Mouse (Mus musculus): ENCODE measurements around the gene 1110032A03Rik.

Gene 1110032A03Rik

DNA sequence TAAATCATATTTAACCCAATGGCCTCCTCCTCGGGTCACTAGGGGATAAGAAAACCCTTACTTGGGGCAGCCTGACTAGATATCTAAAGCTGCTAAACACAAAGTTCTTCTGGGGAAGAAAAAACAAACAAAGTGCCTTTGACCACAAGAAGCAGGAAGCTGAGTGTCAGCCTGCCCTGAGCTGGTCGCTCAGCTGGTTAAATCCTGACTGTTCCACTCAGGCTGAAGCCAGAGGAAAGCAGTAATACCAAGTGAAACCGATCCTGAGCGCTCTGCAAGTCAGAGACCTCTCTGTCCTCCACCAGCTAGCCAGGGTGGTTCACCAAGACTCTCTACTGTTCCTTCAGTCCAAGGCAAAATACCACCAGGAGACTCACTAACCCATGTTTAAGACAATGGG lies 45.7 kb downstream of the 1110032A03Rik start:
- DNase-seq (ENCODE audit: low spot score) = no peak

DNA sequence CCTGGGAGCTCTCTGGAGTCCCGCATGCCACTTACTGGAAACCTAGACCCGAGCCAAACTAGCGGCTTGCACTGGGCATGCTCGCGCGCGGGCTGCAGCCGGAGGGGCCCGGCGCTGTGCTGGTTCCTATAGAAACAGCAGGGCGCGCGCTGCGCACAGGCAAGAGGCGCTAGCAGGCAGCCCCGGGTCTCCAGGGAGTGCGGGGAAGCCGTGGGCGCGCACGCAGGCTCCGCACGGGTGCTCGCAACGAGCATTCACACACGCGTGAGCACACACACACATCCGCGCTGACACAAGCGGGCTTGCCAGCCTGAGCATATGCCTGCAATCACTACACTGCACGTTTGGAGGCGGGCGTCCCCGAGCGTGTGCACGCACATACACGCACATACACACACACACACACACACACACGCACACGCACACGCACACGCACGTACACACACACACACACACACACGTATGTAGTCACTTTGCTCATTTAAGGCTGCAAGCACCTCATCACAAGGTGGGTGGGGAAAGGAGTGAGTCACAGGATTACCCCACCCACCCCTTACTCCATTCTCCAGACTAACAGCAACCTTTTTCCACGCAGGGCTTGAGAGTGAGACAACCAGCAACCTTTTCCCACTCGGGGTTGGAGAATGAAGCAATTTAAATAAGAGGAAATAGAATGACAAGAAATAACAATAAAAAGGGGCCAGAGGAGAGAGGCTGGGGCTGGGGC lies 47.2 kb downstream of the 1110032A03Rik start:
- no peak for DNase-seq (ENCODE audit: low spot score)

DNA sequence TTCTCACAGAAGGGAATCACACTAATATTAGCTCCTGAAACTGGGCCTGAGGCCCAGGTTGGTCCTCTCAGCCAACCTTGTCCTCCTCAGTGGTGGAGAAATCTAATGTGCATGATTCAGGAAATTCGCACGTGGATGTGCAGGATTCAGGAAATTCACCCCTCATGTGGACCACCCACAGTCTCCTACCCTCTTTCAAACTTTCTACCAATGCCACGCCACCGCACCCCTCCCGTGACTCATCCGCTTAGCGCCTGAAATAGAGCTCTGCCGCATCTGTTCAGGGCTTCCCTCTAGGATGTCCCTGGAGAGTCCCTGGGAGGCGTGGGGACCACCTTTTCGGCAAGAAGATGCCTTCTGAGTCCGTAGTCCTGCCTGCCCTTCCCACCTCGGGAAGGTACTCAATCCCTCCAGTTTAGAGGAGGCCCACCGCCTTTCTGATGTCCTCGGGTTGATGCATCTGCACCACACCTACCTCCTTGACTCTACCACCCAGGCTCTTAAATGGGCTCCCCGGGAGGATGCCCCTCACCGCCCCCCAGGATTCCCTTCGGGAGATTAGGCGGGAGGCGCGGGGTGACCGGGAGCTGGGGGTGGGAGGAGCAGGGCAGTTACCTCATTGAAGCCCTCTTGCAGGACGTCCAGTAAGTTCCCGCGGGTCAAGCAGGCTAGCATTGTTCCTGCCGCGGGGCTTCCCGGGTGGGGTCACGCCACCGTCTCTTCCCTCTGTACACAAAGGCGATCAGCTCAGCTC lies 48.0 kb downstream of the 1110032A03Rik start:
- DNase-seq (ENCODE audit: low spot score) = no peak

DNA sequence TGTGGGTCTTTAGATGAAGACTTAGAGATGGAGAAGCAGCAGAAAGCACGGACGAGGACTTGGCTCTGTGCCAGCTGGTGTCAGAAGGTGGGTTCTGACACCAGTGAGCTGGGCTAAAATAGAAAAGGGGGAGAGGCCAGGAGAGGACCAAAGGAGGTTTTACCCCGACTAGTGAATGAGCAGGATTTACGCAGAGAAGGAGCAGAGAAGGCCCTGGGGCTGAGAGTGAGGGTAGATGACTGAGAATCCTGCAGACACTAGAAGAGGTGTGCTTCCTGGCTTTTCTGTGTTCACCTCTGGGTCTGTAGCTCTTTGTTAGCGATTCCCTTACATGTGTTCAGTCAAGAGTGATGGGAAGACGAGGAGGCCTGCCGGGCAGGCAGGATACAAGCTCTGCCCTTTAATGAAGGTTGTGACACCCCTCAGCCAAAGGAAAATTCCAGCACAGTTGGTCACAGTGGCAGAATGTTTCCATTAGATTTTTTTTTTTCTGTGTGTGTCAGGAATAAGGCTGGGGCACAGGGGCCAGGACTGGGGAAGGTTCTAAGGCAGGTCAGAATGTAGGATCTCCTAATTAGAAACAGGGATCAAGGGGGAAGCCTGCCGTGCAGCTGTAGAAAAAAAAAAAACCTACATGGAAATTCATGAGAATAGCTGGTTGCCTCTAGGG lies 49.3 kb downstream of the 1110032A03Rik start:
- DNase-seq (ENCODE audit: low spot score) = no peak

DNA sequence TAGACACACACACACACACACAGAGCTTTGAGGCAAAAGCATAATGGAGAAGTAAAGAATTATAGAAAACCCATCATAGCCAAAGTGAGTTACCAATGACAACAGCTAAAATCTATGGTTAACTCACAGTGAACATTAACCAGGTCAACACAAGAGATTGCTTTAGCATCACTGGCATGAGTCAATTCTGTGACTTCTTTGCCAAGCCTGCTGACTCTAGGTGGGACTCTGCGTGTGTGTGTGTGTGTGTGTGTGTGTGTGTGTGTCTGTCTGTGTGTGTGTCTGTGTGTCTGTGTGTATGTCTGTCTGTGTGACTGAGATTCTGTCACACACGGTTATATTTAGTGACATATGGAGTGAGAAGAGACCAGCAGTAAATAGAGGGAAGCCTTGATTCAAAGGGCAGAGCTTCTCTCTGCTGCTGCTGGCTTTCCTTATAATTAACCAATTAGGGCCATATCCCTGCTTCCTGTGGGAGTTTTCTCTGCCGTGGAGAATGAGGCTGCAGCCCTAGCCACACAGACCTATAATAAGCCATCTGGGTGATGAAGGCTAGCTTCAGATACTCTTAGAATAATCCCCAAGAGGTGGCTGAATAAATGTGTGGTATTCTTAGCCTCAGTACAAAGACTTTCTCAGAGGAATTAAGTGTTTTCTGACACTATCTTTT lies 50.5 kb downstream of the 1110032A03Rik start:
- DNase-seq (ENCODE audit: low spot score) = no peak

DNA sequence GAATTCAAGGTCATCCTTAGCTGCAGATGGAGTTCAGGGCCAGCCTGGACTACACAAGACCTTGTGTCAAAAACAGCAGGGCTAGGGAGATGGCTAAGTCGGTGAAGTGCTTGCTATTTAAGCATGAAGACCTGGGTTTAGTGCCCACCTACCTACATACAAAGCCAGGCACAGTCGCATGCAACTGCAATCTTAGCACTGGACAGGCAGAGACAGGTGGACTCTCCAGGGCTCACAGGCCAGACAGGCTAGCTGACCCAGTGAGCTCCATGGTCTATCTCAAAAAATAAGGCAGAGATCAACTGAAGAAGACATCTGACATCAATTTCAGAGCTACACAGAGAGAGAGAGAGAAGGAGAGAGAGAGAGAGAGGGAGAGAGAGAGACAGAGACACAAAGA lies 51.2 kb downstream of the 1110032A03Rik start:
- no peak for DNase-seq (ENCODE audit: low spot score)

DNA sequence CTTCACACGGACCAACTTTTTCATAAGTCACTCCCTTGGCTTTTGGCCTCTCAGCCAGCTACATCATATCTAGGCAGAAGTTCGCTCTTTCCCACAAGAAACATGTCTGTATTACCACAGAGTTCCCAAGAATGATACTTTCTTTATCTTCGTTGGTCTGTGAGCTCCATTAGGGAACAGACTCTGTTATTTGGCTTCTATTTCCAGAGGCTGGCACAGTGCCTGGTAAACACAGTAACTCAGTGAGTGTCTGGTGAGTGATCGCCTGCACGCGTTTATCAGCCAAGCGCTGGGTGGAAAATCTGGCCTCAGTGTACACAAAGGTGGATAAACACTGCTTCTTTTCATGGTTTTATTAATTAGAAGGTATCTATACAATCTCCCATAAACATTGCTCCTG lies 51.9 kb downstream of the 1110032A03Rik start:
- no peak for DNase-seq (ENCODE audit: low spot score)

DNA sequence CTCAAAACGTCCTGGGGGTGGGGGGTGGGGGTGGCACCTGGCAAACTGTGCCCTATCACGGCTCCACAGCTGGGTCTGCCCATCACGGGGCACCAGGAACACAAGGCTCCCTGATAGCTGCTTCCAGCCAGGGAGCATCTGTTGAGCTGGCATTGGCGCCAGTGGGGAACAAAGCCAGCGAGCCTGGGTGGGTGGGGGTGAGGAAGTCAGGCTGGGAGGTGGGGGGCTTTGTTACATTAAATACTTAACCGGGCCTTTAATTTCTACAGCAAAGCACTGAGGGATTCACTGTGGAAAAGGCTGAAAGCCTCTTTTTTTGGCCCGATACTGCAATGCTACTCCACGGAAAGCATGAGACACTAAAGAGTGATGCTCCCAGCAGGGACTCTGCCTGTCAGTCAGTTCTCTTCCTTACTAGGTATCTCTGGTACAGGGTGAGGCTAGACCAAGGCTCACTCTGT lies 52.8 kb downstream of the 1110032A03Rik start:
- DNase-seq (ENCODE audit: low spot score) = no peak

DNA sequence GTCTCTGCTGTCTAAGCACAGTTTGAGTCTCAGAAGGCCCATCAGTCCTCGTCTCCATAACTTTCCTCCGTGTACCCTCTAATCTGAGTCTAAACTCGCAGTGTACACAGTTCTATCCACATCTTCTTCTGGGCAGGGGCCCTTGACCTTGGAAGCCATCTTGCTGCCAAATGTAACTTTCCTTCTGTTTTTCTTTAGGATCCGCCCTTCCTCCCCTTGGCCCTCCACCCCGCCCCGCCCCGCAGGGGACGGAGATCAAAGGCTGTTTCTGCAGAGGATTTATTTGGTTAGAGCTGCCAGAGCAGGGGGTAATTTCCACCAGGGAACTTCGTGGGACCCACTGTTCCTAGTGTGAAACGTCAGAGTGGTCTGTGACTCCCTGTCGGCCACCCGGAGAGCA lies 54.3 kb downstream of the 1110032A03Rik start:
- DNase-seq (ENCODE audit: low spot score) = no peak

DNA sequence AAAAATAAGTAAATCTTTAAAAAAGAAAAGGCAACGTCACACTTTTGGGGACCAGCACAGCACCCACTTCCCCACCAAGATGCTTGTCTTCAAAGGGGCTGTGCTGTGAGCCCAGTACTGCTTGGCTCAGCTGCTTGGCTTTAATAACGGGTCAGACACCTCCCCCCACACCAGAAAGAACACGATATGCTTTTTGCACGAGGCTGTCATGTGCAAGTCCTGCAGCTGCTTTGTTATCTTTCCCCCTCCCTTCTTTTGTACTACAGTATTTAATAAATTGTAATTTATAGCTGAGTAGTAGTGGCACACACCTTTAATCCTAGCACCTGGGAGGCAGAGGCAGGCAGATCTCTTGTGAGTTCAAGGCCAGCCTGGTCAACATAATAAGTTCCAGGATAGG lies 56.4 kb downstream of the 1110032A03Rik start:
- DNase-seq (ENCODE audit: low spot score) = no peak

DNA sequence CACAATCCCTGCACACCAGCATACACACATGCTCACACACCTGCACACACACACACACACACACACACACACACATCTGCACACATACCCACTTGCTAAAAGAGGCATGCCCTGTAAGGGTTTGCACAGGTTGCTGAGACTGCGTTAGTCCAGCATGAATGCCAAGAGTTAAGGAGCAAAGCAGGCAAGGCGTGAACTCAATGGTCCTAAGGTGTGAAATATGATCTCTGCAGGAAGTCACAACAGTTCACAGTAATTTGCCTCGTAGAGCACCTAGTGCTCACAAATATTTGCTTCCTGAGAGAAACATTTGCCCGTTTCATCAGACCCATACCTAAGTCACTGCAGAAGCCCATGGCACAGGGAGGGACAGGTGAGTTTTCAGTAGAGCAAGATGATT lies 61.1 kb downstream of the 1110032A03Rik start:
- no peak for DNase-seq (ENCODE audit: low spot score)

All from c-Kit-positive CD71-positive TER-119-positive erythroid progenitor cells, embryonic 14.5 days (primary cell).